Mouse (Mus musculus) C2C12 (cell line): ENCODE results near the gene Efnb3. TPM values are rescaled to one million over a fixed set of nuclear protein-coding genes. Genes with fewer than 3 reads are reported as not detected.
"Not testable (repeated sequence)": the region's sequence is repeated elsewhere in the genome, so short reads cannot be mapped to it uniquely, and the experiment has no call there.

Source experiments
- H3K27me3 ChIP-seq: one replicate; pipeline ENCODE4 v1.6.1; 2011; ENCODE audit not compliant: control insufficient read depth, insufficient read depth, insufficient read length
- H3K36me3 ChIP-seq: one replicate; pipeline ENCODE4 v1.6.1; 2011; ENCODE audit not compliant: control insufficient read depth, insufficient read depth
- H3K4me3 ChIP-seq: one replicate; pipeline ENCODE4 v1.5.1; 2011; ENCODE audit warnings: mild to moderate bottlenecking, control low read depth; ENCODE audit not compliant: poor library complexity, insufficient read depth, severe bottlenecking
- H3K79me2 ChIP-seq: one replicate; pipeline ENCODE4 v1.6.1; 2011; ENCODE audit not compliant: control insufficient read depth, insufficient read depth
- H3K79me3 ChIP-seq: one replicate; pipeline ENCODE4 v1.6.1; 2011; ENCODE audit warnings: low read depth, control low read depth
- H3ac ChIP-seq: one replicate; pipeline ENCODE3; 2011; ENCODE audit warnings: low read depth; ENCODE audit not compliant: control insufficient read depth, insufficient read length
- CEBPB ChIP-seq: IDR thresholded peaks from one replicate; pipeline ENCODE4 v1.6.1; 2011; ENCODE audit warnings: low read depth, mild to moderate bottlenecking, control low read depth, moderate library complexity
- CTCF ChIP-seq: IDR thresholded peaks from one replicate; pipeline ENCODE4 v1.5.1; 2011; ENCODE audit not compliant: control insufficient read depth, insufficient read depth, insufficient read length
- FOSL1 ChIP-seq: IDR thresholded peaks from one replicate; pipeline ENCODE4 v1.8.0; 2011; ENCODE audit warnings: mild to moderate bottlenecking, low read length; ENCODE audit not compliant: poor library complexity, insufficient read depth, severe bottlenecking
- MAX ChIP-seq: IDR thresholded peaks from one replicate; pipeline ENCODE4 v1.6.1; 2011; ENCODE audit warnings: mild to moderate bottlenecking, control low read depth
- MYOD1 ChIP-seq: IDR thresholded peaks from one replicate; pipeline ENCODE4 v1.6.1; 2011; ENCODE audit warnings: low read depth; ENCODE audit not compliant: control insufficient read depth, insufficient read length
- MYOG ChIP-seq: IDR thresholded peaks from one replicate; pipeline ENCODE4 v1.6.1; 2011; ENCODE audit not compliant: control insufficient read depth, insufficient read length; ENCODE audit errors: extremely low read depth
- USF1 ChIP-seq: IDR thresholded peaks from one replicate; pipeline ENCODE4 v1.6.1; 2011; ENCODE audit warnings: low read depth, mild to moderate bottlenecking, control low read depth, moderate library complexity
- polyA plus RNA-seq: library from polyadenylated mRNA; unstranded; fragments of >200 nt; fragmentation: generic; extraction: Trizol; gene quantifications from one replicate; pipeline ENCODE4 v1.2.1, GENCODE M21; 2012; ENCODE audit warnings: missing spikeins

Gene Efnb3
- polyA plus RNA-seq, 1 experiment: 0.61 TPM

GRCm38 (mm10) chr11:69546423-69547053, 13.5 kb downstream of the Efnb3 start:
- Histone ChIP-seq H3K27me3 (no peaks in the 10 kb centered on the region), H3K79me3 (no peaks in the 10 kb centered on the region), H3K4me3 (no peak overlapping the region), H3ac (peak overlapping the region; percentile 10), H3K36me3 (no peaks in the 10 kb centered on the region), H3K79me2 (no peaks in the 10 kb centered on the region)
- TF ChIP-seq CTCF (peak; percentile 35), MYOG (no peak)

GRCm38 (mm10) chr11:69545957-69546356, 14.0 kb downstream of the Efnb3 start:
- TF ChIP-seq MYOG (no peak), MYOD1 (no peak), CTCF (no peak), CEBPB (no peak), USF1 (no peak), MAX (no peak), FOSL1 (no peak)
- H3K79me2 ChIP-seq: no peaks in the 10 kb centered on the region
- H3K79me3 ChIP-seq: no peaks in the 10 kb centered on the region
- no peak overlapping the region for H3K4me3 ChIP-seq
- no peak overlapping the region for H3ac ChIP-seq
- no peaks in the 10 kb centered on the region for H3K36me3 ChIP-seq
- no peaks in the 10 kb centered on the region for H3K27me3 ChIP-seq

DNA sequence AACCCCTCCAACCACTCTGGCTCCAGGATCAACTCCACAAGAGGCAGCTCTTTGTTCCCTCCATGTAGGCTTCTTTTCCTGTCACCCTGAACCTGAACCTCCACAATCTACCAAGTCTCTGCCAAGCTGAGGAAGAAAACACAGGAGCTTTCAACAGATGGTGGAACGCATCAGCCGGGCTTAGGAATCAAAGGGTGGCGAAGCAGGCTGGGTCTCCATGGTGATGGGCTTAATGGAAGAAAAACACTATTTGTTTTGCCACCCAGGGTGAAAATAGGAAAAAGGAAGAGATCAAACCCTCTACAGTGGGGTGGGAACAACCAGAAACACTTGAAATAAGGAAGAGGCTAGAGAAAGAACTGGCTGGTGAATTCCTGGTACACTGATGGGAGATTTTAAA, 16.4 kb downstream of the Efnb3 start:
- H3K36me3 ChIP-seq: no peaks in the 10 kb centered on the region
- H3K4me3 ChIP-seq: no peak overlapping the region
- no peak overlapping the region for H3ac ChIP-seq
- no peaks in the 10 kb centered on the region for H3K79me3 ChIP-seq
- no peaks in the 10 kb centered on the region for H3K79me2 ChIP-seq
- TF ChIP-seq CEBPB (no peak), MYOD1 (no peak), MAX (no peak), FOSL1 (no peak), USF1 (no peak)
- no peaks in the 10 kb centered on the region for H3K27me3 ChIP-seq

- not testable (repeated sequence) for H3K4me3 ChIP-seq, H3K27me3 ChIP-seq, H3K79me3 ChIP-seq, H3K36me3 ChIP-seq, H3K79me2 ChIP-seq, H3ac ChIP-seq
Measured at GRCm38 (mm10) chr11:69541741-69542140, 18.3 kb downstream of the Efnb3 start.

GRCm38 (mm10) chr11:69540700-69541099, 19.3 kb downstream of the Efnb3 start:
- no peak overlapping the region for H3ac ChIP-seq
- no peak overlapping the region for H3K4me3 ChIP-seq
- no peaks in the 10 kb centered on the region for H3K79me2 ChIP-seq
- no peaks in the 10 kb centered on the region for H3K36me3 ChIP-seq
- no peaks in the 10 kb centered on the region for H3K79me3 ChIP-seq
- TF ChIP-seq FOSL1 (no peak), MYOD1 (no peak), CEBPB (no peak), USF1 (no peak), MYOG (no peak), MAX (no peak), CTCF (no peak)
- H3K27me3 ChIP-seq: no peaks in the 10 kb centered on the region

DNA sequence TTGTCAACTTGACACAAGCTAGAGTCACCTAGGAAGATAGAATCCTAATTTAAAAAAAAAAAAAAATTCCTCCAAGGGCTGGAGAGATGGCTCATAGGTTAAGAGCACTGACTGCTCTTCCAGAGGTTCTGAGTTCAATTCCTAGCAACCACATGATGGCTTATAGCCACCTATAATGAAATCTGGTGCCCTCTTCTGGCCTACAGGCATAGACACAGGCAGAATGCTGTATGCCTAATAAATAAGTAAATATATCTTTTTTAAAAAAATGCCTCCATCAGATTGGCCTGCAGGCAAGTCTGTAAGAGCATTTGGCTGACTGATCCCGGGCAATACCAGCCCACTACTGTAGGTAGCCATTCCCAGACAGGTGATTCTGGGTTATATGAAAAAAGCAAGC, 25.0 kb downstream of the Efnb3 start:
- no peaks in the 10 kb centered on the region for H3K27me3 ChIP-seq
- H3K36me3 ChIP-seq: no peaks in the 10 kb centered on the region
- no peaks in the 10 kb centered on the region for H3K79me3 ChIP-seq
- no peak overlapping the region for H3ac ChIP-seq
- TF ChIP-seq MAX (no peak), CTCF (no peak)
- H3K4me3 ChIP-seq: no peak overlapping the region
- H3K79me2 ChIP-seq: no peaks in the 10 kb centered on the region

DNA sequence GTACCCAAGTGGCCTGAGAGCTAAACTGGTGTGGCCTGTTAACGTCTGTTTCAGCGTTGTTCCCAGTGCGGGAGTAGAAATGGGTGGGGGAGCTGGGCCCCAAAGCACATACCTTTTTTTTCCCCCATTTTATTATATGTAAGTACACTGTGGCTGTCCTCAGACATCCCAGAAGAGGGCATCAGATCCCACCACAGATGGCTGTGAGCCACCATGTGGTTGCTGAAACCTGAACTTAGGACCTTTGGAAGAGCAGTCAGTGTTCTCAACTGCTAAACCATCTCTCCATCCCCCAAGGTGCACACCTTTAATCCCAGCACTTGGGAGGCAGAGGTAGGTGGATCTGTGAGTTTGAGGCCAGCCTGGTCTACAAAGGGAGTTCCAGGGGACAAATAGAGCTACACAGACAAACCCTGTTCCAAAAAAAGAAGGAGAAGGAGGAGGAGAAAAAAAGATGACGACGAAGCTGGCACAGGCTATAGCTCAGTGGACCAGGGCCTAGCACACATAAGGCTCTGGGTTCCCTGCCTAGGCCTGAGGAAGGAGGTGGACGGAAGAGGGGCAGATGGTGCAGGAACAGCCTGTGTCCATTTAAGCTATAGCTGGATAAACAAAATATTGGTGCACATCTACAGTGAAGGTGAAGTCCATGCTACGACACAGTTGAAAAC, 27.4 kb downstream of the Efnb3 start:
- Histone ChIP-seq H3K4me3 (no peak overlapping the region), H3ac (no peak overlapping the region), H3K79me3 (no peaks in the 10 kb centered on the region), H3K27me3 (peaks cover 7% of the 10 kb centered on the region), H3K79me2 (no peaks in the 10 kb centered on the region), H3K36me3 (no peaks in the 10 kb centered on the region)
- TF ChIP-seq FOSL1 (no peak), MAX (no peak), CEBPB (no peak), MYOG (no peak), USF1 (no peak), CTCF (no peak), MYOD1 (no peak)

DNA sequence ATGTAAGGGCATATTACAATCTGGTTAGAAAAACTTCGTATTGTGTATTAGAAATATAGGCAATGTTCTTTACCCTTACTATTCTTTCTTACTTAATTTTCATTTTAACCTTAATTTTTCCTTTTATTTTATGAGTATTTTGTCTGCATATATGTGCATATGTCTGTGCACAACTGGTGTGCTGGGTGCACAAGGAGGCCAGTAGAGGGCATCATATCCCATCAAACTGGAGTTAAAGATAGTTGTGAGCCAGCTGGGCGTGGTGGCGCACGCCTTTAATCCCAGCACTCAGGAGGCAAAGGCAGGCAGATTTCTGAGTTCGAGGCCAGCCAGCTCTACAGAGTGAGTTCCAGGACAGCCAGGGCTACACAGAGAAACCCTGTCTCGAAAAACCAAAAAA, 29.2 kb downstream of the Efnb3 start:
- H3K4me3 ChIP-seq, H3K27me3 ChIP-seq, H3K36me3 ChIP-seq, H3K79me3 ChIP-seq, H3K79me2 ChIP-seq, H3ac ChIP-seq: not testable (repeated sequence)

DNA sequence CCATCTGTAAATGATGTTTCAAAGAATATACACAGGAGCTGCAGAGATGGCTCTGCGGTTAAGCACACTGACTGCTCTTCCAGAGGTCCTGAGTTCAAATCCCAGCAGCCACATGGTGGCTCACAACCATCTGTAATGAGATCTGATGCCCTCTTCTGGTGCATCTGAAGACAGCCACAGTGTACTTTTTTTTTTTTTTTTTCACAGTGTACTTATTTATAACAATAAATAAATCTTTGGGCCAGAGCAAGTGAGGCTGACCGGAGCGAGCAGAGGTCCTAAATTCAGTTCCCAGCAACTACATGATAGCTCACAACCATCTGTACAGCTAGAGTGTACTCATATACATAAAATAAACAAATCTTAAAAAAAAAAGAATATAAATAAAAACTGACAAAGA, 29.7 kb downstream of the Efnb3 start:
- H3K79me2 ChIP-seq, H3K79me3 ChIP-seq, H3K27me3 ChIP-seq, H3K36me3 ChIP-seq, H3K4me3 ChIP-seq, H3ac ChIP-seq: not testable (repeated sequence)
